Mouse (Mus musculus): Measurements from ENCODE around the gene Nifk.

Nifk gene

GRCm38 (mm10) chr1:118377784-118378183 is 56.1 kb downstream of the Nifk start:
- in situ Hi-C loops (cut with MboI; ENCODE audit: unreplicated experiment in 2 of 2): no loop called here

GRCm38 (mm10) chr1:118380105-118380786 is 58.6 kb downstream of the Nifk start:
- in situ Hi-C loops (cut with MboI; ENCODE audit: unreplicated experiment in 2 of 2): no loop called here

Measured in v-Abl transformed pro-B cells (cell line).